Mouse (Mus musculus): Measurements from ENCODE around the gene Dand5.

The Dand5 gene

GRCm38 (mm10) chr8:84783919-84784581, 38.6 kb downstream of the Dand5 start:
- DNase-seq (ENCODE audit: low spot score), result no peak

- DNase-seq (ENCODE audit: low spot score), result no peak
Observed at GRCm38 (mm10) chr8:84783198-84783918, 39.3 kb downstream of the Dand5 start.

GRCm38 (mm10) chr8:84782680-84783079, 39.9 kb downstream of the Dand5 start:
- DNase-seq (ENCODE audit: low spot score), result no peak

GRCm38 (mm10) chr8:84781686-84782505, 40.7 kb downstream of the Dand5 start:
- DNase-seq (ENCODE audit: low spot score), result no peak

- DNase-seq (ENCODE audit: low spot score), result no peak
Observed at GRCm38 (mm10) chr8:84780949-84781680, 41.5 kb downstream of the Dand5 start.

- DNase-seq (ENCODE audit: low spot score), result no peak
Observed at GRCm38 (mm10) chr8:84780225-84780555, 42.4 kb downstream of the Dand5 start.

GRCm38 (mm10) chr8:84779519-84780224, 43.0 kb downstream of the Dand5 start:
- no peak for DNase-seq (ENCODE audit: low spot score)

GRCm38 (mm10) chr8:84778638-84779380, 43.8 kb downstream of the Dand5 start:
- DNase-seq (ENCODE audit: low spot score), result no peak

- DNase-seq (ENCODE audit: low spot score), result no peak
Observed at GRCm38 (mm10) chr8:84777899-84778637, 44.6 kb downstream of the Dand5 start.

GRCm38 (mm10) chr8:84776569-84776968, 46.1 kb downstream of the Dand5 start:
- no peak for DNase-seq (ENCODE audit: low spot score)

- DNase-seq (ENCODE audit: low spot score), result no peak
Observed at GRCm38 (mm10) chr8:84775621-84776113, 47.0 kb downstream of the Dand5 start.

GRCm38 (mm10) chr8:84775105-84775591, 47.5 kb downstream of the Dand5 start:
- DNase-seq (ENCODE audit: low spot score), result no peak

GRCm38 (mm10) chr8:84774473-84774911, 48.1 kb downstream of the Dand5 start:
- DNase-seq (ENCODE audit: low spot score), result no peak

- peak; percentile 60 for DNase-seq (ENCODE audit: low spot score)
Observed at GRCm38 (mm10) chr8:84773833-84774232, 48.8 kb downstream of the Dand5 start.

- DNase-seq (ENCODE audit: low spot score), result no peak
Observed at GRCm38 (mm10) chr8:84773304-84773703, 49.3 kb downstream of the Dand5 start.

- DNase-seq (ENCODE audit: low spot score), result no peak
Observed at GRCm38 (mm10) chr8:84772628-84773027, 50.0 kb downstream of the Dand5 start.

- DNase-seq (ENCODE audit: low spot score), result no peak
Observed at GRCm38 (mm10) chr8:84771941-84772378, 50.7 kb downstream of the Dand5 start.

GRCm38 (mm10) chr8:84771000-84771687, 51.5 kb downstream of the Dand5 start:
- DNase-seq (ENCODE audit: low spot score), result no peak

All from urinary bladder, postnatal 25 days (tissue).